Mouse (Mus musculus) heart, adult 2 months (tissue): Measurements from ENCODE around the gene Pik3cd.

ENCODE experiments used
- CTCF ChIP-seq: fragments of 200-600 bp; IDR thresholded peaks from 2 replicates; pipeline ENCODE4 v1.8.1; 2022; ENCODE audit warnings: antibody characterized with exemption, mild to moderate bottlenecking, moderate library complexity
- EP300 ChIP-seq: fragments of 200-500 bp; IDR thresholded peaks from 2 replicates; pipeline ENCODE4 v1.6.1; 2011; ENCODE audit warnings: low read depth, low read length, control low read depth; ENCODE audit not compliant: insufficient read depth
- POLR2A ChIP-seq: fragments of 200-500 bp; IDR thresholded peaks from 2 replicates; pipeline ENCODE4 v1.6.1; 2011; ENCODE audit warnings: mild to moderate bottlenecking, low read depth, low read length, control low read depth; ENCODE audit not compliant: insufficient read depth

GRCm38 (mm10) chr4:149601484-149601883 lies 100.9 kb downstream of the Pik3cd start:
- TF ChIP-seq POLR2A = no peak
- no peak for TF ChIP-seq CTCF
- no peak for TF ChIP-seq EP300
